Mouse (Mus musculus): ENCODE measurements around the gene Prkca. TPM values are rescaled to one million over a fixed set of nuclear protein-coding genes. Genes with fewer than 3 reads are reported as not detected.

Prkca gene
- polyA plus RNA-seq, 1 experiment from 2014 or later: 13.5 TPM

DNA sequence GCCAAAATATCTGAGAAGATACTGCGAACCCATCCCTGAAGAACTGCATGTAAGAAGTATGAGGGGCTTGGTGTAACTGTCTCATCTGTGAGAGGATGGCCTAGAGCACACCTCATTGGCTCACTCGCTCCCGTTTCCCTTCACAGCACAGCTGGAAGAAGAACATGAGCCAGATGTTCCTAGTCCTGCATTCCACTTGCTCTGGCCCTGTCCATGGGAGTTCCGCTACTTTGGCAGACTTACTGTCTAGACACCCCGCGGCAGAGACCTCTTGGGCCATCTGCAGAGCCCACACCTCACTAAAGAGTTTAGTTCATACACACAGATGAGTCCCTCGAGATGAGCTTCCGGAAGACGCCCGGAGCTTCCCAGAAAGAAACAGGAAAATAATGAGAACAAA lies 43.8 kb downstream of the Prkca start:
- Histone ChIP-seq H3K4me3 (ENCODE audit: low read depth, low read length) (no peak overlapping the region), H3K4me2 (ENCODE audit: low read depth, low read length) (no peak overlapping the region), H3K9ac (ENCODE audit: low read depth, low read length) (no peak overlapping the region), H3K9me3 (ENCODE audit: control insufficient read depth, low read length) (no peaks in the 10 kb centered on the region), H3K27ac (replicated peaks; ENCODE audit: low read depth, low read length) (no peak overlapping the region), H3K36me3 (ENCODE audit: control insufficient read depth, insufficient read depth, low read length) (no peaks in the 10 kb centered on the region), H3K4me1 (ENCODE audit: control insufficient read depth, insufficient read depth, low read length) (peaks cover 25% of the 10 kb centered on the region), H3K27me3 (replicated peaks; ENCODE audit: control insufficient read depth, insufficient read depth, low read length) (no peaks in the 10 kb centered on the region)
- WGBS: 74% methylated on average over 10 of the region's 10 CpGs
- peak; percentile 65 for DNase-seq (ENCODE audit: low spot score)
- ATAC-seq (ENCODE audit: low read depth): peak; percentile 70

DNA sequence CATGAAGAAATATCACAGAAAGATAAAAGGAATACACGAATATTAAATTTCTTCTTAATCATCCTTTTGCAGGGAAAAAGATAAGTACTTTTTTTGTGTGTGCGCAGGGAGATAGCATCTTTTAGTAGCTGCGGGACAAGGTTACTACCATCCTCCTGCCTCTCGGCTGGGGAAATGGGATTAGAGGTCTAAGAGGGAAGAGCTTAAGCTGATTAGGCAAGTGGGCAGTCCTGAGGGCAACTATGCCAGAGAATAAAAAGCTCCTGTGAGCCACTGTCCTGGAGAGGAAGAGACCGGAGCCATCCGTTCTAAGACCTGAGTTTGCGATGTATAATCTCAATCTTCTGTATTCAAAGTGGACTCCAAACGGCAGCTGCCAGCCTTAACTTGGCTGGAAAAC lies 45.8 kb downstream of the Prkca start:
- no peaks in the 10 kb centered on the region for H3K36me3 ChIP-seq (ENCODE audit: control insufficient read depth, insufficient read depth, low read length)
- H3K27me3 ChIP-seq (replicated peaks; ENCODE audit: control insufficient read depth, insufficient read depth, low read length): no peaks in the 10 kb centered on the region
- no peak overlapping the region for H3K9ac ChIP-seq (ENCODE audit: low read depth, low read length)
- no peaks in the 10 kb centered on the region for H3K9me3 ChIP-seq (ENCODE audit: control insufficient read depth, low read length)
- H3K4me3 ChIP-seq (ENCODE audit: low read depth, low read length): no peak overlapping the region
- 54% methylated on average over 8 of the region's 8 CpGs for WGBS
- no peak for ATAC-seq (ENCODE audit: low read depth)
- peaks cover 25% of the 10 kb centered on the region for H3K4me1 ChIP-seq (ENCODE audit: control insufficient read depth, insufficient read depth, low read length)
- no peak for DNase-seq (ENCODE audit: low spot score)
- H3K27ac ChIP-seq (replicated peaks; ENCODE audit: low read depth, low read length): no peak overlapping the region
- H3K4me2 ChIP-seq (ENCODE audit: low read depth, low read length): no peak overlapping the region

DNA sequence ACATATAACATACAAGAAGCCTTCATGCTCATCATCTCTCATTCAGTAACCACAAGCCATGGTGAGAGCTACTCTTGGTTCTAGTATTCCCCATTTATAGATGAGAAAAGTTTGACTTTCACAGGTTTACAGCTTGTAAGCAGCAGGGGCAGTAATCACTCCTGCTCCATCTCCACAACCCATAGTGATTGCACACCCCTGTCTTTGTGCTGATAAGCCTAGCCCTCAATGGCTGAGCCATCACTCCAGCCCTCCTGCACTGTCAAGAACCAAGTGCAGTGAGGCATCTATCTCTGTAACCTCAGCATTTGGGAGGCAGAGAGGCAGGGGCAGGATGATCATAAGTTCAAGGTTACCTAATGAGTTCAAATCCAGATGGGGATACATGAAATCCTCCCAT lies 48.4 kb downstream of the Prkca start:
- Histone ChIP-seq H3K9me3 (ENCODE audit: control insufficient read depth, low read length) (no peaks in the 10 kb centered on the region), H3K9ac (ENCODE audit: low read depth, low read length) (no peak overlapping the region), H3K4me3 (ENCODE audit: low read depth, low read length) (no peak overlapping the region), H3K27ac (replicated peaks; ENCODE audit: low read depth, low read length) (no peak overlapping the region), H3K4me2 (ENCODE audit: low read depth, low read length) (no peak overlapping the region), H3K36me3 (ENCODE audit: control insufficient read depth, insufficient read depth, low read length) (no peaks in the 10 kb centered on the region), H3K27me3 (replicated peaks; ENCODE audit: control insufficient read depth, insufficient read depth, low read length) (no peaks in the 10 kb centered on the region), H3K4me1 (ENCODE audit: control insufficient read depth, insufficient read depth, low read length) (peaks cover 6% of the 10 kb centered on the region; the same call in 1 of the 2 replicates)
- no peak for DNase-seq (ENCODE audit: low spot score)
- ATAC-seq (ENCODE audit: low read depth): no peak

DNA sequence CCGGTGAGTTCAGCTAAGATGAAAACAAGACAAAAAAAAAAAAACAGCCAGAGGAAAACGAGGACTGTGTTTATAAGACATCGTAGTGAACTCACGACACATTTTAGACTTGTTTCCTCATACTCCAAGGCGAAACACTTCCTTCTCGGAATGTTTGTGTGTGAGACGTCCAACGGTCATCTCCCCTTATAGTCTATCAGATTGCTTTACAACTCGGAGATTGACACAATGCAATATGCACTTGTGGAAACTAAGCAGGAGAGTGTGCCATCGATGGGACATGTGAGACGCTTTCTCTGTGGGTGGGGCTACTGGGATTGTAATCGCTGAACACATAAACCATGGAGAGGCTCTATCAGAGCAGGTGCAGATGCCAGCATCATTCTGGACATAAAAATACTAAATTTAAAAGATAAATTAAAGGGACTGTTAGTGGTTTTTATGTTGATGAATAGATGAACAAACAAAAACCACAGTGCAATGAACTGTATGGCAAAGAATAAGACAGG lies 49.4 kb downstream of the Prkca start:
- DNase-seq (ENCODE audit: low spot score): no peak

DNA sequence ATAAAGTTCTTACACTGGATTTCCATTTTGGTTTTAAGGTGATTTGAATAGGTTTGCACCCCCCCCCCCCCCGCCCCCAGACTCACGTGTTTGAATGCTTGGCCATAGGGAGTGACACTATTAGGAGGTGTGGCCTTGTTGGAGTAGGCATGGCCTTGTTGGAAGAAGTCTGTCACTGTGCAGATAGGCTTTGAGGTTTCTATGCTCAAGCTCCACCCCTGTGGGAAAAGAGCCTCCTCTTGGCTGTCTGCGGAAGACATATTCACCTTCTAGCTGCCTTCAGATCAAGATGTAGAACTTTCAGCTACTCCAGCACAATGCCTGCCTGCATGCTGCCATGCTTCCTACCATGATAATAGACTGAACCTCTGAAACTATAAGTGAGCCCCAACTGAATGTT lies 49.9 kb downstream of the Prkca start:
- no peak for ATAC-seq (ENCODE audit: low read depth)
- WGBS: 52% methylated on average over 3 of the region's 3 CpGs

More for the DNA sequence above, 49.4 kb downstream of the Prkca start:
- no peak overlapping the region for H3K27ac ChIP-seq (replicated peaks; ENCODE audit: low read depth, low read length)
- H3K4me2 ChIP-seq (ENCODE audit: low read depth, low read length): no peak overlapping the region
- WGBS: 91% methylated on average over 12 of the region's 12 CpGs
- no peak overlapping the region for H3K9ac ChIP-seq (ENCODE audit: low read depth, low read length)
- no peak for ATAC-seq (ENCODE audit: low read depth)
- H3K36me3 ChIP-seq (ENCODE audit: control insufficient read depth, insufficient read depth, low read length): no peaks in the 10 kb centered on the region
- no peaks in the 10 kb centered on the region for H3K27me3 ChIP-seq (replicated peaks; ENCODE audit: control insufficient read depth, insufficient read depth, low read length)
- H3K4me1 ChIP-seq (ENCODE audit: control insufficient read depth, insufficient read depth, low read length): no peaks in the 10 kb centered on the region
- no peak overlapping the region for H3K4me3 ChIP-seq (ENCODE audit: low read depth, low read length)
- H3K9me3 ChIP-seq (ENCODE audit: control insufficient read depth, low read length): no peaks in the 10 kb centered on the region

DNA sequence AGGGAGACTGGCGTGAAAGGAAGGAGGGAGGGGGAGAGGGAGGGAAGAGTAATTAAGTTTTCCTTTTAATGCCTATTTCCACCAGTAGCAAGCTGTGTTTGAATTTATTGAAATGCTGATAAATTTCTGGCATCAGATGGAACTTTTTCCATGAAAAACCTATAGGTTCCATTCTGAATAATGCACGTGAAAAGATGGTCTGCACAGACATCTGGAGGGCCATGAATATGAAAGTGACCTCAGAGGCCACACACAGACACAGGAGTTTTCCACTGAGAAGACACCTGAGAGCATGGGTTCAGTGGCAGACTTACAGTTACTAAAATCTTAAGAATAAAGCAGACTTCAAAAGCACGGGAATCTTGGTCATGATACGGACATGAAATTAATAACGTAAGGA lies 54.5 kb downstream of the Prkca start:
- H3K4me3 ChIP-seq (ENCODE audit: low read depth, low read length): no peak overlapping the region
- no peaks in the 10 kb centered on the region for H3K36me3 ChIP-seq (ENCODE audit: control insufficient read depth, insufficient read depth, low read length)
- DNase-seq (ENCODE audit: low spot score): no peak
- no peak for ATAC-seq (ENCODE audit: low read depth)
- H3K4me1 ChIP-seq (ENCODE audit: control insufficient read depth, insufficient read depth, low read length): 0 out of 2 replicates have a peak, but pooled peaks cover 5% of the 10 kb centered on the region
- no peak overlapping the region for H3K9ac ChIP-seq (ENCODE audit: low read depth, low read length)
- no peak overlapping the region for H3K27ac ChIP-seq (replicated peaks; ENCODE audit: low read depth, low read length)
- H3K27me3 ChIP-seq (replicated peaks; ENCODE audit: control insufficient read depth, insufficient read depth, low read length): no peaks in the 10 kb centered on the region
- WGBS: 87% methylated on average over 5 of the region's 5 CpGs
- no peak overlapping the region for H3K4me2 ChIP-seq (ENCODE audit: low read depth, low read length)
- no peaks in the 10 kb centered on the region for H3K9me3 ChIP-seq (ENCODE audit: control insufficient read depth, low read length)

More for the DNA sequence above, 49.9 kb downstream of the Prkca start:
- Histone ChIP-seq H3K9ac (ENCODE audit: low read depth, low read length) (no peak overlapping the region), H3K27ac (replicated peaks; ENCODE audit: low read depth, low read length) (no peak overlapping the region), H3K9me3 (ENCODE audit: control insufficient read depth, low read length) (no peaks in the 10 kb centered on the region), H3K36me3 (ENCODE audit: control insufficient read depth, insufficient read depth, low read length) (no peaks in the 10 kb centered on the region), H3K27me3 (replicated peaks; ENCODE audit: control insufficient read depth, insufficient read depth, low read length) (no peaks in the 10 kb centered on the region), H3K4me2 (ENCODE audit: low read depth, low read length) (no peak overlapping the region), H3K4me3 (ENCODE audit: low read depth, low read length) (no peak overlapping the region), H3K4me1 (ENCODE audit: control insufficient read depth, insufficient read depth, low read length) (no peaks in the 10 kb centered on the region)
- no peak for DNase-seq (ENCODE audit: low spot score)

DNA sequence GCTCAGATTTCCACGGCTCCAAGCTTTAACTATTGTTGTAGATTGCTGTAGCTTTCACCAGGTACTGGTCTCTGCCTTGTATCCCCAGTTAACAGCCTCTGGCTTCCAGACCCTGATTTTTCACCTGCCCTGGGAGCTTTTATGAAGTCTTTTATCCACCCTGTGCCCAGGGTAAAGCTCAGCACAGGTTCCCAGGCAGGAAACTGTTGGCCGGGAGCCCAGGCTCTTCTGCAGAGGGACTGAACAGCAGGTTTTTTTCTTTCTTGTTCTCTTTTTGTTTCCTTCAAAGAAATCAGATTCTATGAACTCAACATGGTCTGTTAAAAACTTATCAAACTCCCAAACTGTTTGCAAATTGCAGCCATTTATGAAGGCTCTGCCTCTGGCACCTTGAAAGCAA lies 56.4 kb downstream of the Prkca start:
- Histone ChIP-seq H3K4me2 (ENCODE audit: low read depth, low read length) (no peak overlapping the region), H3K27me3 (replicated peaks; ENCODE audit: control insufficient read depth, insufficient read depth, low read length) (no peaks in the 10 kb centered on the region), H3K27ac (replicated peaks; ENCODE audit: low read depth, low read length) (no peak overlapping the region), H3K4me1 (ENCODE audit: control insufficient read depth, insufficient read depth, low read length) (peaks cover 9% of the 10 kb centered on the region; the same call in 1 of the 2 replicates), H3K36me3 (ENCODE audit: control insufficient read depth, insufficient read depth, low read length) (no peaks in the 10 kb centered on the region), H3K9me3 (ENCODE audit: control insufficient read depth, low read length) (no peaks in the 10 kb centered on the region), H3K4me3 (ENCODE audit: low read depth, low read length) (no peak overlapping the region), H3K9ac (ENCODE audit: low read depth, low read length) (no peak overlapping the region)
- 49% methylated on average over 2 of the region's 2 CpGs for WGBS
- ATAC-seq (ENCODE audit: low read depth) (0 out of 2 replicates have a peak, but pooled peaks have one; percentile 33), DNase-seq (ENCODE audit: low spot score) (peak; percentile 65)

DNA sequence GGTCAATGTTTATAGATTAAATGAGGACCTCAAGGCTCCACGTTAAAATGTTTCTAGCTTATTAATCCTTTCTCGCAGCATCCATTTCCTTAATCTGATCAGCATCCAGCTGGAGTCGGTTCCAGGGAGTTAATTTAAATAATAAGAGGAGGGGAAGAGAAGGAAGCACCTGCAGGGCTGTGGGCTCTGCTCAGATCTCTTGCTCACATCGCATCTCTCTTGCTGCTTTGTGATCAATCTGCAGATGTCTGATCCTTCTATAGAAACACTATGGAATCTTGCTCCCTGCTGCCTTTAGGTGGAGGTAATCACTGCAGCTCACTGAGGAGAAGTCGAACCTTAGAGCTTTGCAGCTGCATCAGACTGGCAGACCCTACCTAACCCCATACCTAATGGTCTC lies 58.7 kb downstream of the Prkca start:
- Histone ChIP-seq H3K4me3 (ENCODE audit: low read depth, low read length) (no peak overlapping the region), H3K9ac (ENCODE audit: low read depth, low read length) (no peak overlapping the region), H3K4me1 (ENCODE audit: control insufficient read depth, insufficient read depth, low read length) (peaks cover 9% of the 10 kb centered on the region; the same call in 1 of the 2 replicates), H3K9me3 (ENCODE audit: control insufficient read depth, low read length) (no peaks in the 10 kb centered on the region), H3K36me3 (ENCODE audit: control insufficient read depth, insufficient read depth, low read length) (no peaks in the 10 kb centered on the region), H3K4me2 (ENCODE audit: low read depth, low read length) (no peak overlapping the region), H3K27ac (replicated peaks; ENCODE audit: low read depth, low read length) (no peak overlapping the region), H3K27me3 (replicated peaks; ENCODE audit: control insufficient read depth, insufficient read depth, low read length) (no peaks in the 10 kb centered on the region)
- 44% methylated on average over 5 of the region's 5 CpGs for WGBS
- no peak for ATAC-seq (ENCODE audit: low read depth)
- DNase-seq (ENCODE audit: low spot score): no peak

DNA sequence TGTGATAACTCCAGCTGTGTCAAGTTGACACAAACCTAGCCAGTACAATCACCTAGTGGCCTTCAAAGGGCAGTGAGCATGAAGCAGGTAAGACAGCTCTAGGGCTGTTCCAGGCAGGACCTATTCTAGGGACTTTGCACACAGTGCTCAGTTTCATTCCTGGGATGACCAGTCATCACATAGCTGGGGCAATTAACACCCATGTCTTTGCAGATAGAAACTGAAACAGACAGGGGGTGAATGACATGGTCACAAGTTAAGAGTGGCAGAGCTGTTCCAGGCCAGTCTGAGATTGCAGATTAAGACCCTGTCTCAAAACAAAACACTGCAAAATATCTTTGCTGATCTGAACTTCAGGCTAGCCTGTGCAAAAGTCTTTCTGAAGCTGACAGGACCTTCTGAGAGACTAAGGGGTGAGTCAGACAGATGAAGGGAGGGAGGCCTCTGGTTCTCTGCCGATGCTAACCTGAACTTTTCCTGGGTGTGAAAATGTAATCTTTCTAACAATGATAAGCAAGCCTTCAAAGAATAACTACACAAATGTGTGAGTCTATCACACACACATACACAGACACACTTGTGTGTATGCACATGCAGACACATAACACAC lies 60.8 kb downstream of the Prkca start:
- no peak overlapping the region for H3K9ac ChIP-seq (ENCODE audit: low read depth, low read length)
- 60% methylated on average over 1 of the region's 1 CpGs for WGBS
- no peaks in the 10 kb centered on the region for H3K9me3 ChIP-seq (ENCODE audit: control insufficient read depth, low read length)
- H3K4me1 ChIP-seq (ENCODE audit: control insufficient read depth, insufficient read depth, low read length): peaks cover 9% of the 10 kb centered on the region; the same call in 1 of the 2 replicates
- H3K4me2 ChIP-seq (ENCODE audit: low read depth, low read length): no peak overlapping the region
- no peak overlapping the region for H3K4me3 ChIP-seq (ENCODE audit: low read depth, low read length)
- H3K27me3 ChIP-seq (replicated peaks; ENCODE audit: control insufficient read depth, insufficient read depth, low read length): no peaks in the 10 kb centered on the region
- no peak overlapping the region for H3K27ac ChIP-seq (replicated peaks; ENCODE audit: low read depth, low read length)
- ATAC-seq (ENCODE audit: low read depth) (no peak), DNase-seq (ENCODE audit: low spot score) (no peak)
- no peaks in the 10 kb centered on the region for H3K36me3 ChIP-seq (ENCODE audit: control insufficient read depth, insufficient read depth, low read length)

Data from embryonic facial prominence, embryonic 14.5 days (tissue).